Mouse (Mus musculus) midbrain, embryonic 11.5 days (tissue): ENCODE measurements around the gene 4930595D18Rik. TPM values are rescaled to one million over a fixed set of nuclear protein-coding genes. Genes with fewer than 3 reads are reported as not detected.

Experiments used
- ATAC-seq: fragments of 200-750 bp; cut with Nextera tagmentation; 2 replicates; pipeline ENCODE4 v1.8.0; 2017; ENCODE audit warnings: moderate TSS enrichment, moderate library complexity; ENCODE audit not compliant: low FRiP score
- DNase-seq: peaks from one replicate; pipeline ENCODE4 v3.0.0; 2015; ENCODE audit warnings: low spot score; ENCODE audit errors: missing footprints
- H3K27ac ChIP-seq: fragments of 300-500 bp; sonication (generic); 2 replicates; pipeline ENCODE4 v1.5.1; 2014; ENCODE audit warnings: low read depth, low read length
- H3K27me3 ChIP-seq: fragments of 300-500 bp; sonication (generic); 2 replicates; pipeline ENCODE4 v1.6.1; 2014; ENCODE audit warnings: mild to moderate bottlenecking, low read length, moderate library complexity, mixed read lengths; ENCODE audit not compliant: control insufficient read depth, insufficient read depth
- H3K36me3 ChIP-seq: fragments of 300-500 bp; sonication (generic); 2 replicates; pipeline ENCODE4 v1.6.1; 2014; ENCODE audit warnings: mild to moderate bottlenecking, low read length, moderate library complexity, mixed read lengths; ENCODE audit not compliant: control insufficient read depth, insufficient read depth
- H3K4me1 ChIP-seq: fragments of 300-500 bp; sonication (generic); 2 replicates; pipeline ENCODE4 v1.6.1; 2014; ENCODE audit warnings: low read length; ENCODE audit not compliant: control insufficient read depth, insufficient read depth
- H3K4me2 ChIP-seq: fragments of 300-500 bp; sonication (generic); 2 replicates; pipeline ENCODE4 v1.6.1; 2014; ENCODE audit warnings: mild to moderate bottlenecking, moderate library complexity
- H3K4me3 ChIP-seq: fragments of 300-500 bp; sonication (generic); 2 replicates; pipeline ENCODE4 v1.5.1; 2014; ENCODE audit warnings: low read depth, low read length
- H3K9ac ChIP-seq: fragments of 300-500 bp; sonication (generic); 2 replicates; pipeline ENCODE4 v1.6.1; 2014; ENCODE audit warnings: low read length
- H3K9me3 ChIP-seq: fragments of 300-500 bp; sonication (generic); 2 replicates; pipeline ENCODE4 v1.6.1; 2016; ENCODE audit warnings: low read length; ENCODE audit not compliant: control insufficient read depth
- whole genome bisulfite sequencing: fragments of 180-500 bp; shearing (Covaris S2); extraction: QIAGEN DNeasy Blood & Tissue Kit; methylation state at CpG from one replicate; pipeline ENCODE4 v1.1.7; 2014; 5-methylcytosine and 5-hydroxymethylcytosine counted together
- polyA plus RNA-seq: library from polyadenylated mRNA; unstranded; fragments of >200 nt; fragmentation: Nextera tagmentation; extraction: Ambion mirVana; gene quantifications from 2 replicates; pipeline ENCODE4 v1.2.1, GENCODE M21; 2014

Gene 4930595D18Rik
- polyA plus RNA-seq, 1 experiment from 2014 or later, result not detected

- Histone ChIP-seq H3K27ac (peak overlapping the region; percentile 63), H3K4me2 (peak overlapping the region; percentile 38), H3K9ac (peak overlapping the region; percentile 45), H3K4me3 (no peak overlapping the region), H3K4me1 (peaks cover 25% of the 10 kb centered on the region), H3K27me3 (no peaks in the 10 kb centered on the region), H3K9me3 (no peaks in the 10 kb centered on the region), H3K36me3 (no peaks in the 10 kb centered on the region)
- no peak for DNase-seq
- 38% methylated on average over 7 of the region's 7 CpGs for WGBS
- ATAC-seq, result no peak
These were observed 22.4 kb downstream of the 4930595D18Rik start for GRCm38 (mm10) chr12:111161943-111162311.

GRCm38 (mm10) chr12:111160871-111161270 is 23.4 kb downstream of the 4930595D18Rik start:
- 93% methylated on average over 10 of the region's 10 CpGs for WGBS
- ATAC-seq, result no peak
- H3K9me3 ChIP-seq, result no peaks in the 10 kb centered on the region

GRCm38 (mm10) chr12:111159659-111160428 is 24.4 kb downstream of the 4930595D18Rik start:
- no peak overlapping the region for H3K4me2 ChIP-seq
- no peak overlapping the region for H3K9ac ChIP-seq
- 77% methylated on average over 12 of the region's 12 CpGs for WGBS
- no peaks in the 10 kb centered on the region for H3K27me3 ChIP-seq
- DNase-seq (no peak), ATAC-seq (no peak)
- peaks cover 18% of the 10 kb centered on the region for H3K4me1 ChIP-seq
- H3K4me3 ChIP-seq, result no peak overlapping the region
- H3K27ac ChIP-seq, result no peak overlapping the region
- H3K36me3 ChIP-seq, result no peaks in the 10 kb centered on the region
- H3K9me3 ChIP-seq, result no peaks in the 10 kb centered on the region

More at GRCm38 (mm10) chr12:111160871-111161270, 23.4 kb downstream of the 4930595D18Rik start:
- no peaks in the 10 kb centered on the region for H3K27me3 ChIP-seq
- H3K4me2 ChIP-seq, result no peak overlapping the region
- H3K4me1 ChIP-seq, result peaks cover 24% of the 10 kb centered on the region
- no peaks in the 10 kb centered on the region for H3K36me3 ChIP-seq
- H3K4me3 ChIP-seq, result no peak overlapping the region
- DNase-seq, result no peak
- H3K27ac ChIP-seq, result no peak overlapping the region
- H3K9ac ChIP-seq, result no peak overlapping the region

GRCm38 (mm10) chr12:111155756-111156155 is 28.5 kb downstream of the 4930595D18Rik start:
- no peak for ATAC-seq
- Histone ChIP-seq H3K27me3 (no peaks in the 10 kb centered on the region), H3K27ac (no peak overlapping the region), H3K9me3 (no peaks in the 10 kb centered on the region), H3K36me3 (no peaks in the 10 kb centered on the region), H3K9ac (no peak overlapping the region), H3K4me3 (no peak overlapping the region), H3K4me2 (no peak overlapping the region), H3K4me1 (no peaks in the 10 kb centered on the region)
- 85% methylated on average over 1 of the region's 1 CpGs for WGBS
- DNase-seq, result no peak

GRCm38 (mm10) chr12:111154641-111155040 is 29.6 kb downstream of the 4930595D18Rik start:
- Histone ChIP-seq H3K36me3 (no peaks in the 10 kb centered on the region), H3K27me3 (no peaks in the 10 kb centered on the region), H3K9me3 (no peaks in the 10 kb centered on the region), H3K9ac (no peak overlapping the region), H3K4me2 (no peak overlapping the region), H3K27ac (no peak overlapping the region), H3K4me3 (no peak overlapping the region), H3K4me1 (no peaks in the 10 kb centered on the region)
- WGBS, result 87% methylated on average over 6 of the region's 6 CpGs
- ATAC-seq, result no peak
- no peak for DNase-seq

- no peak overlapping the region for H3K9ac ChIP-seq
- H3K27me3 ChIP-seq, result no peaks in the 10 kb centered on the region
- no peaks in the 10 kb centered on the region for H3K9me3 ChIP-seq
- H3K4me3 ChIP-seq, result no peak overlapping the region
- ATAC-seq, result no peak
- H3K27ac ChIP-seq, result no peak overlapping the region
- H3K36me3 ChIP-seq, result no peaks in the 10 kb centered on the region
- H3K4me1 ChIP-seq, result no peaks in the 10 kb centered on the region
- no peak overlapping the region for H3K4me2 ChIP-seq
- WGBS, result 82% methylated on average over 5 of the region's 5 CpGs
- DNase-seq, result no peak
These were observed 30.3 kb downstream of the 4930595D18Rik start for GRCm38 (mm10) chr12:111153946-111154345.

- H3K27ac ChIP-seq, result no peak overlapping the region
- no peaks in the 10 kb centered on the region for H3K36me3 ChIP-seq
- H3K4me1 ChIP-seq, result no peaks in the 10 kb centered on the region
- no peak overlapping the region for H3K4me2 ChIP-seq
- 88% methylated on average over 7 of the region's 7 CpGs for WGBS
- H3K27me3 ChIP-seq, result no peaks in the 10 kb centered on the region
- H3K4me3 ChIP-seq, result no peak overlapping the region
- H3K9ac ChIP-seq, result no peak overlapping the region
- ATAC-seq (no peak), DNase-seq (no peak)
- no peaks in the 10 kb centered on the region for H3K9me3 ChIP-seq
These were observed 31.1 kb downstream of the 4930595D18Rik start for GRCm38 (mm10) chr12:111152981-111153710.

- H3K27me3 ChIP-seq, result no peaks in the 10 kb centered on the region
- no peaks in the 10 kb centered on the region for H3K36me3 ChIP-seq
- no peak overlapping the region for H3K4me3 ChIP-seq
- no peak overlapping the region for H3K9ac ChIP-seq
- DNase-seq, result no peak
- no peak for ATAC-seq
- H3K27ac ChIP-seq, result no peak overlapping the region
- 91% methylated on average over 6 of the region's 6 CpGs for WGBS
- H3K4me1 ChIP-seq, result no peaks in the 10 kb centered on the region
- no peaks in the 10 kb centered on the region for H3K9me3 ChIP-seq
- H3K4me2 ChIP-seq, result no peak overlapping the region
These were observed 31.7 kb downstream of the 4930595D18Rik start for GRCm38 (mm10) chr12:111152579-111152978.

- H3K36me3 ChIP-seq, result no peaks in the 10 kb centered on the region
- no peak overlapping the region for H3K27ac ChIP-seq
- no peak overlapping the region for H3K4me3 ChIP-seq
- no peak overlapping the region for H3K4me2 ChIP-seq
- H3K27me3 ChIP-seq, result no peaks in the 10 kb centered on the region
- no peak overlapping the region for H3K9ac ChIP-seq
- DNase-seq (no peak), ATAC-seq (no peak)
- 91% methylated on average over 5 of the region's 5 CpGs for WGBS
- no peaks in the 10 kb centered on the region for H3K9me3 ChIP-seq
- no peaks in the 10 kb centered on the region for H3K4me1 ChIP-seq
These were observed 32.7 kb downstream of the 4930595D18Rik start for GRCm38 (mm10) chr12:111151422-111152156.
